Mouse (Mus musculus): Measurements from ENCODE around the gene Sycp2l. TPM values are rescaled to one million over a fixed set of nuclear protein-coding genes. Genes with fewer than 3 reads are reported as not detected.
"Not testable (repeated sequence)": the region's sequence is repeated elsewhere in the genome, so short reads cannot be mapped to it uniquely, and the experiment has no call there.

Gene Sycp2l
- polyA plus RNA-seq, 1 experiment = 0.37 TPM

DNA sequence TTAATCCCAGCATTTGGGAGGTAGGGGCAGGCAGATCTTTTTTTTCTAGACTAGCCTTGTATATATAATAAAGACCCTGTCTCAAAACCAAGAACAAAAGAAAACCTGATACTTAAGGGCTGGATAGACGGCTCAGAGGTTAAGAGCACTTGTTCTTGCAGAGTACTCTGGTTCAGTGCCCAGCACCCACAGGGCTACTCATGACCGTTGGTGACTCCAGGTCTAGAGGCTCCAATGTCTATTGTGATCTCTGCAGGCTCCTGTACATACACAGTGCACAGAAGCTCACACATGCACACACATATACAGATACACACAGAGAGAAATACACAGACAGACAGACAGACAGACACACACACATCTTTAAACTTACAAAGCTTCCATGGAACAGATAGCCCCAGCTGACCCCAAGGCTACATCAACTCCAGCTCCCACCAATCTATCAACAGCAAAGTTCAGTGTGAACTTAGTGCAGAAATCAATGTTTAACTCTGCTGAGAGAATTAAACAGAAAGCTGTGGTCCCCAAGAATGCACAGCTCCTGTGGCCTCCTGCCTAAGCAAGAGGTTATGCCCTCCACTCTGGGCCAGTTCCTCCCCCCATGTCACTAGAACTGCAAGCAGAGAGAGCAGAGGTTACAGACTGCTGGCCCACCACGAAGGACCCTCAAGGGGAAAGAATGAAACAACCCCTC is 81.7 kb downstream of the Sycp2l start:
- no peak overlapping the region for H3K4me3 ChIP-seq (ENCODE audit: low read depth, low read length)
- TF ChIP-seq CTCF (IDR thresholded peaks at IDR 0.05; ENCODE audit: low read depth, low read length) = no peak
- no peak for TF ChIP-seq POLR2A (IDR thresholded peaks at IDR 0.05; ENCODE audit: insufficient read depth, low read length)
- no peak for TF ChIP-seq EP300 (IDR thresholded peaks at IDR 0.05; ENCODE audit: insufficient read depth, low read depth, low read length)
- no peak overlapping the region for H3K9ac ChIP-seq (ENCODE audit: low read depth, poor library complexity, severe bottlenecking)
- no peaks in the 10 kb centered on the region for H3K36me3 ChIP-seq (ENCODE audit: control insufficient read depth, insufficient read depth, low read length, poor library complexity, severe bottlenecking)
- H3K27me3 ChIP-seq (ENCODE audit: control insufficient read depth, insufficient read depth, low read length, poor library complexity, severe bottlenecking) = no peaks in the 10 kb centered on the region
- H3K9me3 ChIP-seq (replicated peaks; ENCODE audit: control insufficient read depth, insufficient read depth, low read length, poor library complexity, severe bottlenecking) = no peaks in the 10 kb centered on the region
- H3K27ac ChIP-seq (ENCODE audit: insufficient read depth, low read length) = no peak overlapping the region
- H3K4me1 ChIP-seq (ENCODE audit: control insufficient read depth, insufficient read depth, low read length) = no peaks in the 10 kb centered on the region

DNA sequence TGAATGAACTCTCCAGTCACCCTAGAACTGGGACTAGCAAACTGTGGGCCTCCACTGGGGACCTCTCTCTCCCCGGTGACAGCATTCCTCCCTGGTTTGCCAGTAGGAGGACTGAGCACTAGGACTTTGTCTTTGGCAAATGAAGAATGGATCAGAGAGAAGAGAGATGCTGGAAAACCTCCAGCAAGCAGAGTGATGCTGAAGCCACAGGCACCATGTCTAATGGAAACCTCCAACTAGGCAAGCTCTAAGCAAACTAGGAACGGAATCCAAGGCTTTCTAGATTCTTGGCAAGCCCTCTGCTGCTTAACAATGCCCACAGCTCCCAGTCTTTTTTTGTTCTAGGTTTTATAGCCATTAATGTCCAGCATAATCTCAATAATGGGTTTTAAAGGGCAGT is 86.8 kb downstream of the Sycp2l start:
- no peak overlapping the region for H3K4me3 ChIP-seq (ENCODE audit: low read depth, low read length)
- H3K27me3 ChIP-seq (ENCODE audit: control insufficient read depth, insufficient read depth, low read length, poor library complexity, severe bottlenecking) = no peaks in the 10 kb centered on the region
- H3K36me3 ChIP-seq (ENCODE audit: control insufficient read depth, insufficient read depth, low read length, poor library complexity, severe bottlenecking) = no peaks in the 10 kb centered on the region
- no peaks in the 10 kb centered on the region for H3K4me1 ChIP-seq (ENCODE audit: control insufficient read depth, insufficient read depth, low read length)
- TF ChIP-seq EP300 (IDR thresholded peaks at IDR 0.05; ENCODE audit: insufficient read depth, low read depth, low read length) (no peak), POLR2A (IDR thresholded peaks at IDR 0.05; ENCODE audit: insufficient read depth, low read length) (no peak), CTCF (IDR thresholded peaks at IDR 0.05; ENCODE audit: low read depth, low read length) (no peak)
- H3K9ac ChIP-seq (ENCODE audit: low read depth, poor library complexity, severe bottlenecking) = no peak overlapping the region
- no peak overlapping the region for H3K27ac ChIP-seq (ENCODE audit: insufficient read depth, low read length)
- no peaks in the 10 kb centered on the region for H3K9me3 ChIP-seq (replicated peaks; ENCODE audit: control insufficient read depth, insufficient read depth, low read length, poor library complexity, severe bottlenecking)

DNA sequence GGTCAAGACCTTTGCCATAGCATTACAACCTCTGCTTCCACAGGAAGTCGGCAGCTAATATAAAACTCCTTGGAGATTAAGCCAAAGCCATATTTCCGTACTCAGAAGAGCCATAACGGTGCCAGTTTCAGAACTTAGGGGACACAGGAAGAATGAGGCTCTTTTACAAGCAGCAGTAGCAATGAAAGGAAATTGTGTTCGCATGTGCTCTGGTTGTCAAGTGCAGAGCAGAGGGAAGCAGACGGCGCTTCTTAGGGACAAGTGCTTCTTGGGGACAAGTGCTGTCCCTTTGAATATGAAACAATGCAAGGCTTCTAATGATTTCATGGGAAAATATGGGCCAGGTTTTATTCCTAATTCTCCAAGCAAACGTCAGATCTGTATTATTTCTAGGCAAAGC is 89.2 kb downstream of the Sycp2l start:
- no peak overlapping the region for H3K9ac ChIP-seq (ENCODE audit: low read depth, poor library complexity, severe bottlenecking)

DNA sequence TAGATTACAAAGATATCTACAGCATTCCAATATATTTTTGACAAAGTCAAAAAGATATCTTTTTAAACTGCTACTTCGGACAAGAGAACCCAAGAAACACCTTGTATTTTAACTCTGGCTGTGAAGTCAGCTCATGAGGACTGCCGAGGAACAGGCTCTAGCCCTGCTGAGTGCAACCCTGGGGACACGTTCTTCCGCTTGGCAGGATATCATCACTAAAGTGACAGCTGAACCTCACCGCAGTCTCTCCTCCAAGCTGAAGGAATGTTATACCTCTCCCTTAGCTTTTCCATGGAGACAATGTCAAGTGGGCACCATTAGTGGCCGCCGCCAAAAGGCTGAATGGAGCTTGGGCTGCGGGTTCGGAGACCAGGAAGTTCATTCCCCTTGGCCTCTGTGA is 89.6 kb downstream of the Sycp2l start:
- no peaks in the 10 kb centered on the region for H3K36me3 ChIP-seq (ENCODE audit: control insufficient read depth, insufficient read depth, low read length, poor library complexity, severe bottlenecking)
- H3K27me3 ChIP-seq (ENCODE audit: control insufficient read depth, insufficient read depth, low read length, poor library complexity, severe bottlenecking) = no peaks in the 10 kb centered on the region
- no peak overlapping the region for H3K9ac ChIP-seq (ENCODE audit: low read depth, poor library complexity, severe bottlenecking)
- no peak overlapping the region for H3K27ac ChIP-seq (ENCODE audit: insufficient read depth, low read length)
- no peaks in the 10 kb centered on the region for H3K9me3 ChIP-seq (replicated peaks; ENCODE audit: control insufficient read depth, insufficient read depth, low read length, poor library complexity, severe bottlenecking)
- TF ChIP-seq POLR2A (IDR thresholded peaks at IDR 0.05; ENCODE audit: insufficient read depth, low read length) (no peak), EP300 (IDR thresholded peaks at IDR 0.05; ENCODE audit: insufficient read depth, low read depth, low read length) (no peak), CTCF (IDR thresholded peaks at IDR 0.05; ENCODE audit: low read depth, low read length) (no peak)
- no peak overlapping the region for H3K4me3 ChIP-seq (ENCODE audit: low read depth, low read length)
- no peaks in the 10 kb centered on the region for H3K4me1 ChIP-seq (ENCODE audit: control insufficient read depth, insufficient read depth, low read length)

More for the DNA sequence above, 89.2 kb downstream of the Sycp2l start:
- TF ChIP-seq POLR2A (IDR thresholded peaks at IDR 0.05; ENCODE audit: insufficient read depth, low read length) (no peak), EP300 (IDR thresholded peaks at IDR 0.05; ENCODE audit: insufficient read depth, low read depth, low read length) (no peak), CTCF (IDR thresholded peaks at IDR 0.05; ENCODE audit: low read depth, low read length) (no peak)
- Histone ChIP-seq H3K27me3 (ENCODE audit: control insufficient read depth, insufficient read depth, low read length, poor library complexity, severe bottlenecking) (no peaks in the 10 kb centered on the region), H3K27ac (ENCODE audit: insufficient read depth, low read length) (no peak overlapping the region), H3K9me3 (replicated peaks; ENCODE audit: control insufficient read depth, insufficient read depth, low read length, poor library complexity, severe bottlenecking) (no peaks in the 10 kb centered on the region), H3K4me1 (ENCODE audit: control insufficient read depth, insufficient read depth, low read length) (no peaks in the 10 kb centered on the region), H3K4me3 (ENCODE audit: low read depth, low read length) (no peak overlapping the region), H3K36me3 (ENCODE audit: control insufficient read depth, insufficient read depth, low read length, poor library complexity, severe bottlenecking) (no peaks in the 10 kb centered on the region)

DNA sequence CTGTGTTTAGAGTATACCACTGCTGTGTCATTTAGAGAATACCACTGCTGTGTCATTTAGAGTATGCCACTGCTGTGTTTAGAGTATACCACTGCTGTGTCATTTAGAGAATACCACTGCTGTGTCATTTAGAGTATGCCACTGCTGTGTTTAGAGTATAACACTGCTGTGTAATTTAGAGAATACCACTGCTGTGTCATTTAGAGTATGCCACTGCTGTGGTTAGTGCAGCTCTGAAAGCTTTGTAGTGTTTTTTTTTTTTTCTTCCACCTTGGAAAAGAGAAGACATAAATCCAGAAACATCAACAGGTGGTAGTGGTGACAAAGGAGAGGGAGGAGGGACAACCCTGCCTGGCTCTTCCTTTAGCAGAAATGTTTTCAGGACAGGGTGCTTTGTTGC is 91.5 kb downstream of the Sycp2l start:
- H3K4me3 ChIP-seq (ENCODE audit: low read depth, low read length); H3K9ac ChIP-seq (ENCODE audit: low read depth, poor library complexity, severe bottlenecking); H3K27me3 ChIP-seq (ENCODE audit: control insufficient read depth, insufficient read depth, low read length, poor library complexity, severe bottlenecking); H3K36me3 ChIP-seq (ENCODE audit: control insufficient read depth, insufficient read depth, low read length, poor library complexity, severe bottlenecking); H3K9me3 ChIP-seq (replicated peaks; ENCODE audit: control insufficient read depth, insufficient read depth, low read length, poor library complexity, severe bottlenecking); H3K4me1 ChIP-seq (ENCODE audit: control insufficient read depth, insufficient read depth, low read length); H3K27ac ChIP-seq (ENCODE audit: insufficient read depth, low read length): not testable (repeated sequence)

DNA sequence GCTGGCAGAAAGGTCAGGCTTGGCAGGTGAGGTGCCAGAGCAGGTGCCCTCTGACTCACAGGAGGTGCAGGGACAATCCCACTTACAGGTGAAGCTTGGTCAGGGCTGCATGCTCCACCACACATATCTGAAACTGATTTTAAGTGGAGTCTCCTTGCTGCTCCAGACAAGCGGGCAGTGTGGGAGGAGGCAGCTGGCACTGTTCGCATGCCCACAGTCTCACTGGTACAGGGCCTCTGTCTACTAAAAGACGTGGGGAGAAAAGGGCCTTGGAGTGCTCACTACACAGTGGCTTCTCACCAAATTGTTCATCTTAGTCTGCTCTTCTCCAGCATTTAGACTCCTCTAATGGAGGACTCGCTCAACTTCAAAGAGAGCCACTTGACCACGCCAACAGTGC is 92.1 kb downstream of the Sycp2l start:
- TF ChIP-seq EP300 (IDR thresholded peaks at IDR 0.05; ENCODE audit: insufficient read depth, low read depth, low read length) (no peak), CTCF (IDR thresholded peaks at IDR 0.05; ENCODE audit: low read depth, low read length) (no peak), POLR2A (IDR thresholded peaks at IDR 0.05; ENCODE audit: insufficient read depth, low read length) (no peak)
- Histone ChIP-seq H3K4me3 (ENCODE audit: low read depth, low read length) (no peak overlapping the region), H3K4me1 (ENCODE audit: control insufficient read depth, insufficient read depth, low read length) (no peaks in the 10 kb centered on the region), H3K9ac (ENCODE audit: low read depth, poor library complexity, severe bottlenecking) (no peak overlapping the region), H3K27me3 (ENCODE audit: control insufficient read depth, insufficient read depth, low read length, poor library complexity, severe bottlenecking) (no peaks in the 10 kb centered on the region), H3K27ac (ENCODE audit: insufficient read depth, low read length) (no peak overlapping the region), H3K36me3 (ENCODE audit: control insufficient read depth, insufficient read depth, low read length, poor library complexity, severe bottlenecking) (no peaks in the 10 kb centered on the region), H3K9me3 (replicated peaks; ENCODE audit: control insufficient read depth, insufficient read depth, low read length, poor library complexity, severe bottlenecking) (no peaks in the 10 kb centered on the region)
